Mouse (Mus musculus): ENCODE measurements around the gene Slc41a3. TPM values are rescaled to one million over a fixed set of nuclear protein-coding genes. Genes with fewer than 3 reads are reported as not detected.

Slc41a3 gene
- total and polyA plus RNA-seq, 3 experiments, result 47.7 to 84.7 (median 51.0) TPM

DNA sequence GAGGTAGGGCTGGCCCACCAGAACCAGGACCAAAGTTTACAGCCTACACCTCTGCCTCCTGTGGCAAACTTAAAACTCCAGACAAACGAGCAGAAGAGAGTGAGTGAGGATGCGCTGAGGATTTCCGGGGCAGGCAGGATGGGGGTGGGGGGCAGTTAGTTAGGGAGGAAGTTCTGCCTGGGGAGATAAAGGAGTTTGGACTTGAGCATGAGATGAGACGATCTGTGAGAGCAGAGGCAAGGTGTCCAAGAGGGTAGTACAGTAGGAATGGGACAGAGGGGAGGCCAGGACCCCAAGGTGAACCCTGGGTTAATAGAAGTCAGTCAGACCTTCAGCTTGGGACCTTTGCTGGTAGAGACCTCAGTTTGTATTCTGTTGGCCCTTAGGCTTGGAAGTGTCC, 13.7 kb downstream of the Slc41a3 start:
- TF ChIP-seq TAL1 (conservative IDR thresholded peaks at IDR 0.05; ENCODE audit: low read depth, low read length) (peak; percentile 73), POLR2AphosphoS5 (IDR thresholded peaks at IDR 0.05; ENCODE audit: insufficient replicate concordance, low read depth, low read length) (no peak)
- Histone ChIP-seq H3K4me1 (ENCODE audit: insufficient read depth, low read depth, low read length) (peaks cover 95% of the 10 kb centered on the region), H3K9me3 (replicated peaks) (no peaks in the 10 kb centered on the region), H3K4me3 (ENCODE audit: low read depth, low read length) (peak overlapping the region; percentile 83), H3K27me3 (ENCODE audit: insufficient read depth, low read length) (no peaks in the 10 kb centered on the region), H3K36me3 (replicated peaks) (peaks cover 81% of the 10 kb centered on the region)
- DNase-seq (ENCODE audit: low spot score), result peak; percentile 70
- ATAC-seq (ENCODE audit: extremely low read depth, insufficient number of reproducible peaks, low FRiP score, poor library complexity, severe bottlenecking), result peak; percentile 51

DNA sequence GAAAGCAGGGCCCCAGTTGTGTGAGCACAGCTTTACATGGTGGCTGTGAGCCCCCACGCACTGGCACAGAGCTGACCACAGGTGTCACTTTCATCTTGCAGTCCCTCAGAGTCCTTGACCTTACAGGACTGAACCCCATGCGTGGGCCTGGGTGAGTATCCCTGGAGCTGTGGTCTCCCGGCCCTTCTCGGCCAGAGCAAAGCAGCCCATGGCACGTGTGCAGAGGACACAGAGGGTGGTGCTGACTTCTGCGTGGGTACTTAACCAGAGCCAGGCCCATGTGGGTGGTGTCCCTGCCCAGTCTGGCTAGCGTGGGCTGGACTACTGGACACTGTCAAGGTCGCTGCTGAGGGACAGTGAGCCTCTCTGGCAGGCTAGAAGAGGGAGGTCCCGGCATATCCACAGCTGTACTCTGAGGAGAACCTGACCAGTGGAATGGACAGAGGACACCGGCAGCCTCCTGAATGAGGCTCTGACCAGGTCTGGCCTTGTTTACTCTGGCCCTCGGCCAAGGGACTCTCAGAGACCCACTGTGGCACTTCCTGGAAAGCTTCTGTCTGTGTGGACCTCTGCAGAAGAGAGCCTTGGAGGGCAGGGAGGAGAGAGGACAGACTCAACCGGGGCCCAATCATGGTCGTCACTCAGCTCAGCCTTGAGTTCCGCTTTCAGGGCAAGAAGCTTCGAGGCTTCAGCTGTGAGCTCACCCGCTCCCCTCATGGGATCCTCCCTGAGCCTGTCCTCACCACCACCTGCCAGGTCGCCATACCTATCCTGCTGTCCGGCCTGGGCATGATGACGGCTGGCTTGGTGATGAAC, 14.5 kb downstream of the Slc41a3 start:
- H3K4me1 ChIP-seq (ENCODE audit: insufficient read depth, low read depth, low read length), result peaks cover 97% of the 10 kb centered on the region
- H3K4me3 ChIP-seq (ENCODE audit: low read depth, low read length), result peak overlapping the region; percentile 83
- H3K36me3 ChIP-seq (replicated peaks), result peaks cover 77% of the 10 kb centered on the region
- DNase-seq (ENCODE audit: low spot score), result peak; percentile 32
- no peak for ATAC-seq (ENCODE audit: extremely low read depth, insufficient number of reproducible peaks, low FRiP score, poor library complexity, severe bottlenecking)
- H3K27me3 ChIP-seq (ENCODE audit: insufficient read depth, low read length), result no peaks in the 10 kb centered on the region
- H3K9me3 ChIP-seq (replicated peaks), result no peaks in the 10 kb centered on the region
- TF ChIP-seq TAL1 (conservative IDR thresholded peaks at IDR 0.05; ENCODE audit: low read depth, low read length) (no peak), GATA2 (IDR thresholded peaks at IDR 0.05; ENCODE audit: borderline replicate concordance, low read depth, low read length) (no peak), POLR2AphosphoS5 (IDR thresholded peaks at IDR 0.05; ENCODE audit: insufficient replicate concordance, low read depth, low read length) (no peak), GATA1 (IDR thresholded peaks at IDR 0.05; ENCODE audit: borderline replicate concordance, low read length) (no peak), CTCF (IDR thresholded peaks at IDR 0.05; ENCODE audit: low read depth, low read length) (no peak)

DNA sequence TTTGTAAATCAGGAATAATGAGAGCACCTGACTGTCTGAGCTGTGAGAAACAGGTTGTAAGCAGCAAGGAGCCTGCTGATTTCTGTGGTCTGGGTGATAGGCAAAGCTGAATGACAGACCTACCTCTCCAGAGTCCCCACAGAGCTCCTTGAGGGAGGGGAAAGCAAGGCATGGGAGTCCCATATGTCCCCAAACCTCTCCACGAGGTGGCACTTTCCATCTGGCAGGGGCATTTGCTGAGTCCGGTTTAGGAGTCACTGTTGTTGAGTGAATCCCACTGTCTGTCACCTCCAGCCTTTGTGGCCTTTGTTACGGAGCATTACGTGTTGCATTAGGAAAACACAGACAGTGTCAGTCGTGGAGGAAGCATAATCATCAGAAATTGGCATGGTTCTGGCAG, 15.4 kb downstream of the Slc41a3 start:
- ATAC-seq (ENCODE audit: extremely low read depth, insufficient number of reproducible peaks, low FRiP score, poor library complexity, severe bottlenecking), result no peak
- no peak for TF ChIP-seq GATA1 (IDR thresholded peaks at IDR 0.05; ENCODE audit: borderline replicate concordance, low read length)
- TF ChIP-seq POLR2AphosphoS5 (IDR thresholded peaks at IDR 0.05; ENCODE audit: insufficient replicate concordance, low read depth, low read length), result no peak
- no peak for TF ChIP-seq GATA2 (IDR thresholded peaks at IDR 0.05; ENCODE audit: borderline replicate concordance, low read depth, low read length)
- TF ChIP-seq CTCF (IDR thresholded peaks at IDR 0.05; ENCODE audit: low read depth, low read length), result no peak
- TF ChIP-seq TAL1 (conservative IDR thresholded peaks at IDR 0.05; ENCODE audit: low read depth, low read length), result no peak
- Histone ChIP-seq H3K4me1 (ENCODE audit: insufficient read depth, low read depth, low read length) (peaks cover 98% of the 10 kb centered on the region), H3K4me3 (ENCODE audit: low read depth, low read length) (peak overlapping the region; percentile 83), H3K9me3 (replicated peaks) (no peaks in the 10 kb centered on the region), H3K27me3 (ENCODE audit: insufficient read depth, low read length) (no peaks in the 10 kb centered on the region), H3K36me3 (replicated peaks) (peaks cover 77% of the 10 kb centered on the region)
- peak; percentile 53 for DNase-seq (ENCODE audit: low spot score)

DNA sequence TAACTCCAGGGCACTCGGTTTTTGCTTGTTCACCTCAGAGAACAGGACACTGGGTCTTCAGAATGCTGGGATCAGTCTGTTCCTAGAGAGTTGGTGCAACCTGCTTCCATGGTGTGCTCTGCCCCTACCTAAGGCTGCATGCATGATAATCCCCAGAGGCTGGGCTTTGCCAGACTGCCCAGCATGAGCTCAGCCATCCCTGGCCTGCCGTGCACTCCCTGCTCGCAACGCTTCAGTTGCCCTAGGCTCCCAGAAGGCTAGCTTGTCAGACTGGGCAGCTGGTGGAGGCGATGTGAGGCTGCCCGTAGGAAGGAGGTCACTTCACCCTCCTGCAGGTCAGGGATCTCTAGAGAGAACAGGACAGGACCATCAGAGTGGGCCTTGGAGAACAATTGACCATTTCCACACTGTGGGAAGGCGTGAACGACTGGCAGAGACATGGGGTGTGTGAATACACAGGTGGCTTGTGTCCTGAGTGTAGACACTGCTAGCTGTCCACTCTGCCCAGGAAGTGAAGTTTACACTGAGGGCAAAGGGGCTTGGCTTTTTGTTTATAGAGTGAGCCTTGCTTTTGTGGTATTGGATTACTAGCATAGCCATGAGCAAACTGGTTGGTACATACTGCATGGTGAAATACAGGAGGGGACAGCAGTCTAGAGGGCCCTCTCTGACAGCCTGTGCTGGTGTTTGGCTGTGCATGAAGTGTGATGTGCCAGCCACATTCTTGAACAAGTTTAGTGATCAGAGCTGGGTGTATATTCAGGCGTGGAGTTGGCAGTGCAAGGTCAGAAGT, 16.5 kb downstream of the Slc41a3 start:
- no peak for DNase-seq (ENCODE audit: low spot score)

DNA sequence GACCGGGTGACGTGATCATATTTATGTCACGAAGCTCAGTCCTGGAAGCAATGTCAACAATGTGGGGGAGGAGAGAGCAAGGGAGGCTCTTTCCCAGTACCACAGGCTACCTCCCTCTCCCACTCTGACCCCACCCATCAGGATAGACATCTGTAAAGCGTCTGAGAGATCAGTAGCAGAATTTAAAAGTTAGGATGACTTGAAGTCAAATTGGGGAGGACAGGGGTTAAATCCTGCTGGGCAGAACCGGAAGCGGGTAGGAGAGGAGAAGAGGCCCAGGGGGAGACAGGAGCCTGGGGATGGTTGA, 17.0 kb downstream of the Slc41a3 start:
- ATAC-seq (ENCODE audit: extremely low read depth, insufficient number of reproducible peaks, low FRiP score, poor library complexity, severe bottlenecking), result no peak
- peak overlapping the region; percentile 83 for H3K4me3 ChIP-seq (ENCODE audit: low read depth, low read length)
- peaks cover 77% of the 10 kb centered on the region for H3K36me3 ChIP-seq (replicated peaks)
- H3K9me3 ChIP-seq (replicated peaks), result no peaks in the 10 kb centered on the region
- H3K4me1 ChIP-seq (ENCODE audit: insufficient read depth, low read depth, low read length), result peaks cover 97% of the 10 kb centered on the region
- TF ChIP-seq CTCF (IDR thresholded peaks at IDR 0.05; ENCODE audit: low read depth, low read length) (no peak), POLR2AphosphoS5 (IDR thresholded peaks at IDR 0.05; ENCODE audit: insufficient replicate concordance, low read depth, low read length) (no peak), TAL1 (conservative IDR thresholded peaks at IDR 0.05; ENCODE audit: low read depth, low read length) (no peak), GATA2 (IDR thresholded peaks at IDR 0.05; ENCODE audit: borderline replicate concordance, low read depth, low read length) (no peak), GATA1 (IDR thresholded peaks at IDR 0.05; ENCODE audit: borderline replicate concordance, low read length) (no peak)
- DNase-seq (ENCODE audit: low spot score), result no peak
- H3K27me3 ChIP-seq (ENCODE audit: insufficient read depth, low read length), result no peaks in the 10 kb centered on the region

More for the DNA sequence above, 16.5 kb downstream of the Slc41a3 start:
- Histone ChIP-seq H3K27me3 (ENCODE audit: insufficient read depth, low read length) (no peaks in the 10 kb centered on the region), H3K36me3 (replicated peaks) (peaks cover 77% of the 10 kb centered on the region), H3K9me3 (replicated peaks) (no peaks in the 10 kb centered on the region), H3K4me3 (ENCODE audit: low read depth, low read length) (peak overlapping the region; percentile 83), H3K4me1 (ENCODE audit: insufficient read depth, low read depth, low read length) (peaks cover 97% of the 10 kb centered on the region)
- no peak for ATAC-seq (ENCODE audit: extremely low read depth, insufficient number of reproducible peaks, low FRiP score, poor library complexity, severe bottlenecking)
- no peak for TF ChIP-seq POLR2AphosphoS5 (IDR thresholded peaks at IDR 0.05; ENCODE audit: insufficient replicate concordance, low read depth, low read length)
- TF ChIP-seq GATA1 (IDR thresholded peaks at IDR 0.05; ENCODE audit: borderline replicate concordance, low read length), result no peak
- no peak for TF ChIP-seq TAL1 (conservative IDR thresholded peaks at IDR 0.05; ENCODE audit: low read depth, low read length)
- no peak for TF ChIP-seq GATA2 (IDR thresholded peaks at IDR 0.05; ENCODE audit: borderline replicate concordance, low read depth, low read length)
- no peak for TF ChIP-seq CTCF (IDR thresholded peaks at IDR 0.05; ENCODE audit: low read depth, low read length)

DNA sequence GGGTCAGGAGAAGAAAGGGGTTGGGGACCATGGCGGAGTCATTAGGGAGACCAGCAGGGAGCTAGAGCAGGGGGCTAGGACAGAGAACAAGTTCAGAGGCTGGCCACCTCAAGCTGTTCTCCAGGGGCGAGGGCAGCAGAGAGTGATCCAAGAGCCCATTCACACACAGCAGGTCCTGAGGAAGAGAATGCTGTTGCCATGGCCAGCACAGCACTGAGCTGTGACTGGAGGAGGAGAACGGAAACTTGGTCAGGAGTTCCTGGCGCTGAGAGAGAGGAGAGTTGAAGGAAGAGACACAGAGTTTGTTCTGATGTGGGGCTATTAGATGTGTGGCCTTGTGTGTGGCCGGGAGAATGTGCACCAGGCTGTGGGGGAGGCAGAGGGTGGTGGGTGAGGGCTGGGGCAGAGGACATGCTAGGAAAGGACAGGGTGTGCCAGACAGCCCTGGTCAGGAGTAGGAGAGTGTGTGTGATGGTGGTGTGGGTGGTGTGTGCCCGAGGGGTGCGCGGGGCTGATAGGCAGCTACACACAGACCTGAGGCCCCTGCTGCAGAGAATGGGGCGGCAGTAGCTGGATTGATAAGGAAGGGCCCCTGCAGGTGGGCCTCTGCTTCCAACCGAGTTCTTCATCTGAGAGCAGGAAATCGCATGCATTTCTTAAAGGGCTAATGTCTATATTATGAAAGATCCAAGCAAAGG, 18.4 kb downstream of the Slc41a3 start:
- H3K36me3 ChIP-seq (replicated peaks), result peaks cover 80% of the 10 kb centered on the region

More for the DNA sequence above, 18.4 kb downstream of the Slc41a3 start:
- Histone ChIP-seq H3K27me3 (ENCODE audit: insufficient read depth, low read length) (no peaks in the 10 kb centered on the region), H3K4me1 (ENCODE audit: insufficient read depth, low read depth, low read length) (peaks cover 97% of the 10 kb centered on the region), H3K9me3 (replicated peaks) (no peaks in the 10 kb centered on the region), H3K4me3 (ENCODE audit: low read depth, low read length) (peak overlapping the region; percentile 83)
- TF ChIP-seq POLR2AphosphoS5 (IDR thresholded peaks at IDR 0.05; ENCODE audit: insufficient replicate concordance, low read depth, low read length) (no peak), TAL1 (conservative IDR thresholded peaks at IDR 0.05; ENCODE audit: low read depth, low read length) (peak; percentile 84), GATA1 (IDR thresholded peaks at IDR 0.05; ENCODE audit: borderline replicate concordance, low read length) (no peak), GATA2 (IDR thresholded peaks at IDR 0.05; ENCODE audit: borderline replicate concordance, low read depth, low read length) (peak; percentile 41; the same call in 1 of the 2 replicates), CTCF (IDR thresholded peaks at IDR 0.05; ENCODE audit: low read depth, low read length) (no peak)
- DNase-seq (ENCODE audit: low spot score) (peak; percentile 82), ATAC-seq (ENCODE audit: extremely low read depth, insufficient number of reproducible peaks, low FRiP score, poor library complexity, severe bottlenecking) (peak; percentile 66)
